Mouse (Mus musculus) brain, embryonic 14.5 days (tissue): ENCODE data around the gene Art3.

Source experiments
- CTCF ChIP-seq: fragments of 200-500 bp; IDR thresholded peaks from 2 replicates; pipeline ENCODE4 v1.5.1; 2012; ENCODE audit warnings: inconsistent platforms, mild to moderate bottlenecking, moderate library complexity, borderline replicate concordance; ENCODE audit not compliant: insufficient read depth, insufficient read length; ENCODE audit errors: extremely low read depth
- POLR2A ChIP-seq: fragments of 200-500 bp; IDR thresholded peaks from 2 replicates; pipeline ENCODE4 v1.6.1; 2012; ENCODE audit warnings: mild to moderate bottlenecking, inconsistent platforms, borderline replicate concordance; ENCODE audit not compliant: poor library complexity, insufficient read depth, insufficient read length, severe bottlenecking; ENCODE audit errors: extremely low read depth

- TF ChIP-seq POLR2A: no peak
- no peak for TF ChIP-seq CTCF
Observed at GRCm38 (mm10) chr5:92441494-92441893, 109.9 kb downstream of the Art3 start.
